Mouse (Mus musculus): ENCODE results near the gene Csmd2. TPM values are rescaled to one million over a fixed set of nuclear protein-coding genes. Genes with fewer than 3 reads are reported as not detected.

The Csmd2 gene
- polyA plus RNA-seq, 1 experiment = 0.07 TPM

DNA sequence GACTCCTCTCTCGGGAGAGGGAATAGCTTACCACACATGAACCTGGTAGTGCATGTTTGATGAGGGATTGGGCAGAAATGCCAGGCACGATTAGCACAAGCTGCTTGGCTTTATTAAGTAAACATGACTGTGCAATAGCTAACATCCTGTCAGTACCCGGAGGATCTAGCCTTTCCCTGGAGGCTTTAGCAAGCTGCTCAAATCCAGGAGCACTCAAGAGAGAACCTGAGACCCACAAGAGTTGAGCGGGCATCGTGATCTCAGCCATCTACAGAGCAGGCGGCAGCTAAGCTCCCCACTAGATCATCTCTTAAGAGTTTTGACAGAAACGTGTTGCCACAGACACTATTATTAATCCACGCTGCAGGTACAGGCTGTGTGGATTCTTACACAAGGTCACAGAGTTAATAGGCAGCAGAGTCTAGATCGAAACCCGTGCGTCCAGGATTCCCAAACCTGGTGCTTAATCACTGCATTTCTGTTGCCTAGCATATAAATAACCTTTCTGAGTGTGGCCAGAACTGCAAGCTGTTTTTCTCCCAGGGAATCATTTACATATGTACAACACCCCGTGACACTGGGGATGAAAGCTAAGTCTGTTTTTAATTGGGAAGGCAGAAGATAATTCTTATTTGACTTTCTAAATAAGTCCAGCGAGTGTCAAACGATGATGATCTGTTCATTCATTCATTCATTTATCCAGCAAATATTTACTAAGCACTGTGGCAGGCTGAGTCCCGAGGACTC is 458.0 kb downstream of the Csmd2 start:
- Histone ChIP-seq H3K4me1 (ENCODE audit: control insufficient read depth, insufficient read depth, insufficient read length) (no peaks in the 10 kb centered on the region), H3K27ac (ENCODE audit: insufficient read depth, low read length) (no peak overlapping the region), H3K27me3 (ENCODE audit: control insufficient read depth, insufficient read depth, low read length) (no peaks in the 10 kb centered on the region), H3K36me3 (ENCODE audit: control insufficient read depth, insufficient read depth, low read length) (no peaks in the 10 kb centered on the region), H3K4me3 (ENCODE audit: extremely low read depth, insufficient read depth, insufficient read length) (no peak overlapping the region)
- WGBS = 79% methylated on average over 15 of the region's 15 CpGs
- TF ChIP-seq POLR2A (IDR thresholded peaks at IDR 0.05; ENCODE audit: low read depth, low read length) (no peak), CTCF (IDR thresholded peaks at IDR 0.05; ENCODE audit: extremely low read depth, insufficient read depth, insufficient read length, insufficient replicate concordance) (no peak)
- DNase-seq (ENCODE audit: low read depth in 1 of 2, low spot score in 2 of 2) = no peak

DNA sequence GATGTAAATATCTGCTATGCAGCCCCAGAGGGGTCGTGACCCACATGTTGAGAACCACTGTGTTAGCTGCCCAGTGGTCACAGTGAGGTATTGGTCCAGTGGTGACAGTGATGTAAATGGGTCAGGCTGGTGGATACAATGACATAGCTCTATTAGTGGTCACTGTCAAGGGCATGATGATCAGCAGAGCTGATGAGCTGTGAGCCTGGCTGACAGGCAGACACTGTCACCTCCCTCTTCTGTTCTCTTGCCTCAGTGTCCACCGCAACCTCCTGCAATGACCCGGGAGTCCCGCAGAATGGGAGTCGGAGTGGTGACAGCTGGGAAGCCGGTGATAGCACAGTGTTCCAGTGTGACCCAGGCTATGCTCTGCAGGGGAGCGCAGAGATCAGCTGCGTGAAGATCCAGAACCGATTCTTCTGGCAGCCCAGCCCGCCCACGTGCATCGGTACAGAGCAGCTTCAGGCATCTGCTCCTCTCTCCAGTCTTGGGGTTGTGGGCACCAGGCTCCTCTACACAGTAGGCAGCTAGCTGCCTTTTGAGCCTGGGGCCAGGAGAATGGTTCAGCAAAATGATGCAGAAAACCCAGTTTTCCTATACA is 461.3 kb downstream of the Csmd2 start:
- no peak for TF ChIP-seq CTCF (IDR thresholded peaks at IDR 0.05; ENCODE audit: extremely low read depth, insufficient read depth, insufficient read length, insufficient replicate concordance)
- TF ChIP-seq POLR2A (IDR thresholded peaks at IDR 0.05; ENCODE audit: low read depth, low read length) = no peak
- Histone ChIP-seq H3K27me3 (ENCODE audit: control insufficient read depth, insufficient read depth, low read length) (no peaks in the 10 kb centered on the region), H3K27ac (ENCODE audit: insufficient read depth, low read length) (no peak overlapping the region), H3K4me3 (ENCODE audit: extremely low read depth, insufficient read depth, insufficient read length) (no peak overlapping the region), H3K36me3 (ENCODE audit: control insufficient read depth, insufficient read depth, low read length) (no peaks in the 10 kb centered on the region), H3K4me1 (ENCODE audit: control insufficient read depth, insufficient read depth, insufficient read length) (no peaks in the 10 kb centered on the region)
- no peak for DNase-seq (ENCODE audit: low read depth in 1 of 2, low spot score in 2 of 2)
- WGBS = 84% methylated on average over 12 of the region's 12 CpGs

DNA sequence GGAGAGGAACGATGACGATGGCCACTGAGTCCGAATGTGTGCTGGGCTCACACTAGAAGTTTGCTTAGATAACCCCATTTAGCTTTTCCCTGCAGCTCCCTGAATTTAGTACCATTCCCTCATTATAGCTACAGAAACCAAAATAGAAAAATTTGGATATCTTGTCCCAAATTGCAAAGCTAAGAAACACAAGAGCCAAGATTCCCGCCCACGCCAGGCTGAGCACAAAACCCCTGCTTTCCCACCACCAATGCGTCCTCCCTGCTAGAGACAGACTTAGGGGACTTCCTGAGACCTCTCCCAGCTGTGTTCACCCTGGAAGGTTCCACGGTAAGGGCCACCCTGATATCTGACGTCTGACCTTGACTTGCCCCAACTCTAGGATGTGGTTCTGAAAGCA is 462.5 kb downstream of the Csmd2 start:
- no peak overlapping the region for H3K4me3 ChIP-seq (ENCODE audit: extremely low read depth, insufficient read depth, insufficient read length)
- 79% methylated on average over 8 of the region's 8 CpGs for WGBS
- no peaks in the 10 kb centered on the region for H3K36me3 ChIP-seq (ENCODE audit: control insufficient read depth, insufficient read depth, low read length)
- H3K27me3 ChIP-seq (ENCODE audit: control insufficient read depth, insufficient read depth, low read length) = no peaks in the 10 kb centered on the region
- no peak for DNase-seq (ENCODE audit: low read depth in 1 of 2, low spot score in 2 of 2)
- H3K27ac ChIP-seq (ENCODE audit: insufficient read depth, low read length) = no peak overlapping the region
- TF ChIP-seq POLR2A (IDR thresholded peaks at IDR 0.05; ENCODE audit: low read depth, low read length) (no peak), CTCF (IDR thresholded peaks at IDR 0.05; ENCODE audit: extremely low read depth, insufficient read depth, insufficient read length, insufficient replicate concordance) (no peak)
- H3K4me1 ChIP-seq (ENCODE audit: control insufficient read depth, insufficient read depth, insufficient read length) = no peaks in the 10 kb centered on the region

DNA sequence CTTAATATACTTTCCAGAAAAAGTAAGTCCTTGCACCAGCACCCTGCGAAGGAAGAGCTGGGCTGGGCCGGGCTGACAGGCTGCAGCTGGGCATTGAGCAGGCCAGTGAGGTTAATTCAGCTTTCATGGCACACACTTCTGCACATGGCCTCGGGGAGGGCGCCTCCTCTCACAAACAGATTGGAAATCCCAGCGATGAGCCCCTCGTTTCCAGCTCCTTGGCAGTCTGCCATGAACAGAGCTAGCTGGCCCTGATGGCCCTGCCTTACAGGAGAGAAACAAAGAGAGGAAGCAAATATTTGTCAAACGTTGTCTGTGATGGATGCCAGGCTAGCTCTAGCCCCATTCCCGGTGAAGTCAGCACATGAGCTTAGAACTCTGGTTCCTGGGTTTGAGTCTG is 463.3 kb downstream of the Csmd2 start:
- Histone ChIP-seq H3K4me3 (ENCODE audit: extremely low read depth, insufficient read depth, insufficient read length) (no peak overlapping the region), H3K27ac (ENCODE audit: insufficient read depth, low read length) (no peak overlapping the region), H3K36me3 (ENCODE audit: control insufficient read depth, insufficient read depth, low read length) (no peaks in the 10 kb centered on the region), H3K27me3 (ENCODE audit: control insufficient read depth, insufficient read depth, low read length) (no peaks in the 10 kb centered on the region), H3K4me1 (ENCODE audit: control insufficient read depth, insufficient read depth, insufficient read length) (no peaks in the 10 kb centered on the region)
- WGBS = 50% methylated on average over 8 of the region's 8 CpGs
- DNase-seq (ENCODE audit: low read depth in 1 of 2, low spot score in 2 of 2) = no peak
- no peak for TF ChIP-seq POLR2A (IDR thresholded peaks at IDR 0.05; ENCODE audit: low read depth, low read length)
- no peak for TF ChIP-seq CTCF (IDR thresholded peaks at IDR 0.05; ENCODE audit: extremely low read depth, insufficient read depth, insufficient read length, insufficient replicate concordance)

DNA sequence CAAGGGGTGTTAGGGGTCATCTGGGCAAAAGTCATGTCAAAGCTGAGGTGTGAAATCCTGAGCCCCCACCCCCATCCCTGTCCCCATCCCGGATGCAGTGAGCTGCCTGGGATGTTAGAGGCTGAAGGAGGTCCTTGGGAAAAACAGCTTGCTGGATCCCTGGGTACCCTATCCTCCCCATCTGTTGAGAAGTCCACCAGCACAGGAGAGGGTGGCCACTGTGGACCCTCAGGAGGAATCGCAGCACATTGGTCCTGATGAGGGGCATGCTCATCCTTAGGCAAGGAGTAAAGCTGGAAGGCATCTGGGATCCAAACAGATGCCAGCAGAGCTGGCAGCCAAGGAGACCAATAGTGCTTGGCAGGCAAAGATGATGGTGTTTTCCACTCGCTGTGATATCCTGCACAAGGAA is 463.7 kb downstream of the Csmd2 start:
- TF ChIP-seq CTCF (IDR thresholded peaks at IDR 0.05; ENCODE audit: extremely low read depth, insufficient read depth, insufficient read length, insufficient replicate concordance) = no peak
- no peak for TF ChIP-seq POLR2A (IDR thresholded peaks at IDR 0.05; ENCODE audit: low read depth, low read length)
- DNase-seq (ENCODE audit: low read depth in 1 of 2, low spot score in 2 of 2) = no peak
- H3K36me3 ChIP-seq (ENCODE audit: control insufficient read depth, insufficient read depth, low read length) = no peaks in the 10 kb centered on the region
- no peaks in the 10 kb centered on the region for H3K27me3 ChIP-seq (ENCODE audit: control insufficient read depth, insufficient read depth, low read length)
- WGBS = 75% methylated on average over 3 of the region's 3 CpGs
- H3K27ac ChIP-seq (ENCODE audit: insufficient read depth, low read length) = no peak overlapping the region
- H3K4me3 ChIP-seq (ENCODE audit: extremely low read depth, insufficient read depth, insufficient read length) = no peak overlapping the region
- no peaks in the 10 kb centered on the region for H3K4me1 ChIP-seq (ENCODE audit: control insufficient read depth, insufficient read depth, insufficient read length)

DNA sequence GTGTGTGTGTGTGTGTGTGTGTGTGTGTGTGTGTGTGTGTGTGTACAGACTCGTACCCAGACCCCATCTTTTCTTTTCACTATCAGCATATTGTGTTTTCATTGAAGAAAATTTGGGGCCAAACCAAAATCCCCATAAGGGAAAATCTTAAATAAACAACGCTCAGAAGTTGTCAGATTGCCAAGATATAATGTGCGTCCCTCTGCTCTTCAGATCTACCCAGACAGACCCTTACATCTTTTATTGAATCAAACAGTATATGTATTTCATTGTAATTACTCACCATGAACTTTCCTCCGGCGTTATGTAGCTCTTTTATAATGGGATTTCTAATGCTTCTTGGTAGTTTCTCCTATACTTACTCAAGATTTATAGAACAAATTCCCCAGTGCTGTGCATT is 479.1 kb downstream of the Csmd2 start:
- WGBS = 84% methylated on average over 5 of the region's 5 CpGs
- DNase-seq (ENCODE audit: low read depth in 1 of 2, low spot score in 2 of 2) = no peak
- TF ChIP-seq CTCF (IDR thresholded peaks at IDR 0.05; ENCODE audit: extremely low read depth, insufficient read depth, insufficient read length, insufficient replicate concordance) (no peak), POLR2A (IDR thresholded peaks at IDR 0.05; ENCODE audit: low read depth, low read length) (no peak)
- Histone ChIP-seq H3K27me3 (ENCODE audit: control insufficient read depth, insufficient read depth, low read length) (no peaks in the 10 kb centered on the region), H3K36me3 (ENCODE audit: control insufficient read depth, insufficient read depth, low read length) (no peaks in the 10 kb centered on the region), H3K4me1 (ENCODE audit: control insufficient read depth, insufficient read depth, insufficient read length) (no peaks in the 10 kb centered on the region), H3K27ac (ENCODE audit: insufficient read depth, low read length) (no peak overlapping the region), H3K4me3 (ENCODE audit: extremely low read depth, insufficient read depth, insufficient read length) (no peak overlapping the region)

DNA sequence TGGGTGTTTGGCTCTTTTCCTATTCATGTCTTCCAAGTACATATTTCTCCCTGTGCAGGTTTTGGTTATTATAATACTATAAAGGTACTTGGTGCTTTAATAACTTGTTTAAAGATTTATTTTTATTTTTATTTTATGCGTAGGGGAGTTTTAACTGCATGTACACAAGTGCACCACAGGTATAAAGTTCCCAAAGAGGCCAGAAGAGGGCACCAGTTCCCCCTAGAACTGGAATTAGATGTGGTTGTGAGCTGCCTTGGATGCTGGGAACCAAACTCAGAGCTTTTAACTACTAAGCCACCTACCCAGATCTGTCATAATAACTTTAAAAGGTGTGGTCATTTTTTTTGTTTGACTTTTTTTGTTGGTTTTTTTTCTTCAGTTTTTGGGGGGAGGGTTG is 480.4 kb downstream of the Csmd2 start:
- Histone ChIP-seq H3K27me3 (ENCODE audit: control insufficient read depth, insufficient read depth, low read length) (no peaks in the 10 kb centered on the region), H3K4me3 (ENCODE audit: extremely low read depth, insufficient read depth, insufficient read length) (no peak overlapping the region), H3K36me3 (ENCODE audit: control insufficient read depth, insufficient read depth, low read length) (no peaks in the 10 kb centered on the region), H3K27ac (ENCODE audit: insufficient read depth, low read length) (no peak overlapping the region), H3K4me1 (ENCODE audit: control insufficient read depth, insufficient read depth, insufficient read length) (no peaks in the 10 kb centered on the region)
- DNase-seq (ENCODE audit: low read depth in 1 of 2, low spot score in 2 of 2) = no peak
- WGBS = 80% methylated on average over 1 of the region's 1 CpGs
- TF ChIP-seq CTCF (IDR thresholded peaks at IDR 0.05; ENCODE audit: extremely low read depth, insufficient read depth, insufficient read length, insufficient replicate concordance) (no peak), POLR2A (IDR thresholded peaks at IDR 0.05; ENCODE audit: low read depth, low read length) (no peak)

All from spleen, adult 2 months (tissue).